Mouse (Mus musculus) hindbrain, embryonic 12.5 days (tissue): Measurements from ENCODE around the gene Cox19. TPM values are rescaled to one million over a fixed set of nuclear protein-coding genes. Genes with fewer than 3 reads are reported as not detected.

Experiments
- ATAC-seq: fragments of 200-750 bp; cut with Nextera tagmentation; 2 replicates; pipeline ENCODE4 v1.8.0; 2017; ENCODE audit warnings: moderate TSS enrichment; ENCODE audit not compliant: low FRiP score
- H3K27ac ChIP-seq: fragments of 300-500 bp; sonication (generic); 2 replicates; pipeline ENCODE4 v1.5.1; 2016; ENCODE audit warnings: mild to moderate bottlenecking
- H3K27me3 ChIP-seq: fragments of 300-500 bp; sonication (generic); 2 replicates; pipeline ENCODE4 v1.6.1; 2016; ENCODE audit warnings: mild to moderate bottlenecking
- H3K36me3 ChIP-seq: fragments of 300-500 bp; sonication (generic); 2 replicates; pipeline ENCODE4 v1.6.1; 2016; ENCODE audit warnings: mild to moderate bottlenecking
- H3K4me1 ChIP-seq: fragments of 300-500 bp; sonication (generic); 2 replicates; pipeline ENCODE4 v1.6.1; 2016
- H3K4me2 ChIP-seq: fragments of 300-500 bp; sonication (generic); replicated peaks from 2 replicates; pipeline ENCODE4 v1.6.1; 2016; ENCODE audit warnings: mild to moderate bottlenecking
- H3K4me3 ChIP-seq: fragments of 300-500 bp; sonication (generic); 2 replicates; pipeline ENCODE4 v1.5.1; 2016; ENCODE audit warnings: mild to moderate bottlenecking
- H3K9ac ChIP-seq: fragments of 300-500 bp; sonication (generic); 2 replicates; pipeline ENCODE4 v1.6.1; 2016; ENCODE audit warnings: mild to moderate bottlenecking, moderate library complexity
- H3K9me3 ChIP-seq: fragments of 300-500 bp; sonication (generic); replicated peaks from 2 replicates; pipeline ENCODE4 v1.6.1; 2016; ENCODE audit warnings: mild to moderate bottlenecking
- WGBS: fragments of 180-500 bp; shearing (Covaris S2); methylation state at CpG from one replicate; pipeline ENCODE4 v1.1.7; 2016; 5-methylcytosine and 5-hydroxymethylcytosine counted together
- polyA plus RNA-seq: library from polyadenylated mRNA; unstranded; fragments of >200 nt; fragmentation: Nextera tagmentation; extraction: Ambion mirVana; gene quantifications from 2 replicates; pipeline ENCODE4 v1.2.1, GENCODE M21; 2016

Gene Cox19
- polyA plus RNA-seq, 1 experiment from 2014 or later: 107 TPM

DNA sequence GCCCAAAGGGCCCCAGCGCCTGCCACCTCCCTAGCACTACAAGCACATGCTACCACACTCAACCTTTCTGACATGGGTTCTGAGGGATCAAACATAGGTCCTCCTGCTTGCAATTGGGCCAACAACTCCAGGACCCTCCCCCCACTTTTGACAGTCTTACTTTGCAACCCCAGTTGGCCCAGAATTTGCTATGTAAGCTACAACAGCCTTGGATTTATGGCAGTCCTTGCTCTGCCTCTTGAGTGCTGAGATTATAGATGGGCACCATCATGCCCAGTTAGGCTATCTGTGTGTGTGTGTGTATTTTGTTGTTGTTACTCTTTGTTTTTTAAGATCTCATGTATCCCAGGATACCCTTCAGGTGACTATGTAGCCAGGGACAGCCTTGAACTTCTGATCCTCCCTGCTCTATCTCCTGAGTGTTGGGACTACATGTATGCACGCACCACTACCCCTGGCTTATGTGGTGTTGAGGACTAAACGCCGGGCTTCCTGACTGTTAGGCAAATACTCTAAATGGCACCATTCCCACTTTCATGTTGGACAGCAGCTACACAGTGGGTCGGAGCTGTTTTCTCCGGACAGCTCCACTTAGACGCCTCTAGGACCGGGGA, 28.7 kb upstream of the Cox19 start:
- Histone ChIP-seq H3K27me3 (0 out of 2 replicates have a peak, but pooled peaks cover 9% of the 10 kb centered on the region), H3K36me3 (no peaks in the 10 kb centered on the region), H3K27ac (peak overlapping the region; percentile 67), H3K9ac (peak overlapping the region; percentile 79; the same call in 1 of the 2 replicates), H3K4me2 (peak overlapping the region; percentile 89), H3K4me3 (peak overlapping the region; percentile 61), H3K9me3 (no peaks in the 10 kb centered on the region), H3K4me1 (peaks cover 46% of the 10 kb centered on the region)
- 28% methylated on average over 8 of the region's 8 CpGs for WGBS
- peak; percentile 18 for ATAC-seq

DNA sequence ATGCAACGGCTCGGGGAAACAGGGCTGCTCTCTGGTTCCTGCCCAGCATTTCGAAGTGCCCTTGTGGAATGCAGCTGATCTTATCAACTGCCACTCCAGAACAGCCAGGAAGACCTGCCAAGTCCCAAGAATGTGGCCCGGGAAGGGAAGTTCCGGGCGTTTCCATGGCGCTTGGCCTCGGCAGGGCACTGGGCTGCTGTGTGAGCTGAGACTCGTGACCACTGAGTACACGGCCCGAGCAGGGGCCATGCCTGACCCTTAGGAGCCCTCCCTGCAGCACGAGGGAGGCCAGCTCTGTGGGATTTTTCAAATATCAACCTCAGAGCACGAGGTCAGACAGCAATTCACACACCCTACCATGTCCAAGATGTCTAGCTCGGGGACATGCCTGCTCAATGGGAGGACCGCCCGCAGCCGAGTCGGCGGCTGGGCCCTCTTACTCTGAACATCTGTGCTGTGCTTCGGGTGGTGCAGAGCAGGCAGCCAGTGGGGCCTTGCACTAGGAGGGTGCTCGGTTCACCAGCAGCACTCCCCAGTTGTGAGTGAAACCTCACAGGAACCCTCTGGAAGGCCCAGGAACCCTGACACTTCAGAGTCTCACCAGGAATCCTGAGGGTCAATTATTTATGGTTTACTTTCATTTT, 27.9 kb upstream of the Cox19 start:
- WGBS: 34% methylated on average over 21 of the region's 21 CpGs
- H3K4me2 ChIP-seq: no peak overlapping the region
- no peak for ATAC-seq
- H3K4me3 ChIP-seq: no peak overlapping the region
- 0 out of 2 replicates have a peak, but pooled peaks cover 9% of the 10 kb centered on the region for H3K27me3 ChIP-seq
- no peaks in the 10 kb centered on the region for H3K36me3 ChIP-seq
- H3K9me3 ChIP-seq: no peaks in the 10 kb centered on the region
- no peak overlapping the region for H3K9ac ChIP-seq
- H3K4me1 ChIP-seq: peaks cover 41% of the 10 kb centered on the region
- H3K27ac ChIP-seq: peak overlapping the region; percentile 24

DNA sequence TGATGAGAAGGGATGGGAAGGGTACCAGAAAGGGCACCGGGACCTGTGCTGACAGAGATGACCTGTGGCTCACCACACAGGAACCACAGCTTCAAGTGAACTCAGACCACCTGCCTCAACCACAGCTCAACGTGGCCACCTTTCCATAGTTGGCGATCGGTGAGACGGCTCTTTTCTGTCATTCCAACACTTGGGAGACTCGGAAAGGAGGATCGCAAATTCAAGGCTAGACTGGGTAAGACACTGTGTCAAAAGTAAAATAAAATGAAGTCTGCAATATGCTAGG, 27.0 kb upstream of the Cox19 start:
- Histone ChIP-seq H3K9ac (no peak overlapping the region), H3K27me3 (0 out of 2 replicates have a peak, but pooled peaks cover 9% of the 10 kb centered on the region), H3K27ac (no peak overlapping the region; the same call in 1 of the 2 replicates), H3K9me3 (no peaks in the 10 kb centered on the region), H3K4me3 (no peak overlapping the region), H3K4me1 (peaks cover 39% of the 10 kb centered on the region), H3K36me3 (no peaks in the 10 kb centered on the region), H3K4me2 (no peak overlapping the region)
- no peak for ATAC-seq
- 87% methylated on average over 7 of the region's 7 CpGs for WGBS

DNA sequence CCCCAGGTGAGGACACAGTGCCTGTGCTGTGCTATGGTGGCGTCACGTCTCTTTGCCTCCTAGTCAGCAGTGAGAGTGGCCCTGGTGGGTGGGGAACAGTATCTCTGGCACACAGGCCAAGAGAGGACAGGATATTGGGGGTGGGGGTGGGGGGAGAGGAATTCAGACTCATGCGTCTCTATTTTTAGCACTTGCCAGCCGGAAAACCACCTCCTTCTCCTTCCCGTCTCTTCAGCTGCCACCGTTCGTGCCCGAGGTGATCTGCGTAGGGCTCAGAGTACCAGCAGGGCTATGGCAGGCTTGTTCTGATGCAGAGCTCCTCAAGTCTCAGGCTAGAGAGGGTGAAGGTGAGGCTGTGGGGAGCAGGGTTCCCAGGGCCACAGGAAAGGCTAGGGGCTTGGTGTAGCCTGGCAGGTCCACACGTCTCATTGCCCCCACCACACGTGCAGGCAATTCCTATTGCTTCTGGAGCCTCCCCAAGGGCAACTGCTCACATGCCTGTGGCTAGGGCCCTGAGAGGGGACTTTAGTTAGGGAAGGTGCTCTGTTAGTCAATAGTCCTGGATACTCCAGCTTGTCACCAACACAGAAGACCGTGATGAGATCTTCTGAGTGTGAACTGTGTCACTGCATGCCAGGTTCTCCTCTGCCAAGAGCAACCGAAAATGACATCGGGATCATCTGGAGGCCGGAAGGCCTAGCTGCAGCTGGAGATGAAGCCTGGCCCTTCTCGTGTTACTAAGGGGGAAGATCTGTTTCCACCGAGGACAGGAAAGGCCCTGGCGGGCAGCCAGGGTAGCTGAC, 26.5 kb upstream of the Cox19 start, which contains the start of gene Gpr146:
Gene Gpr146, plus strand, starts transcription at position 230 of the 803 bp plus-strand sequence.
- Histone ChIP-seq H3K9ac (no peak within 1 kb of the TSS), H3K4me2 (no peak within 1 kb of the TSS), H3K27me3 (peaks cover 9% of the 10 kb centered on the region; the same call in 1 of the 2 replicates), H3K27ac (peak within 1 kb of the TSS; percentile 24; the same call in 1 of the 2 replicates), H3K4me3 (no peak within 1 kb of the TSS), H3K36me3 (no peaks in the 10 kb centered on the region), H3K4me1 (peaks cover 35% of the 10 kb centered on the region), H3K9me3 (no peaks in the 10 kb centered on the region)
- 78% methylated on average over 18 of the region's 18 CpGs for WGBS
- no peak for ATAC-seq

DNA sequence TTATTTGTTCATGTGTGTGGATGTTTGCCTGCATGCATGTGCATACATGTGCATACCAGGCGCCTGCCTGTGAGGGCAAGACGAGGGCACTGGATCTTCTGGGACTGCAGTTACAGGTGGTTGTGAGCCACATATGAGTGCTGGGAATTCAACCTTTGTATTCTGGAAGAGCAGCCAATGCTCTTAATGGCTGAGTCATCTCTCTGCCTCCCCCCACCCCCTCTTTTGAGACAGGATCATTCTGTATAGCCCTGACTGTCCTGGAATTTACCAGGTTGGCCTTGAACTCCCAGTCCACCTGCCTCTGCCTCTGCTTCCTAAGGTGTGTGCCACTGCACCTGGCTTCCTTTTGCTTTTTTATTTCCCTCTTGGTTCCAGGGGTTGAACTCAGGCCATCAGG, 23.6 kb upstream of the Cox19 start:
- Histone ChIP-seq H3K4me2 (no peak overlapping the region), H3K27ac (no peak overlapping the region), H3K36me3 (no peaks in the 10 kb centered on the region), H3K9me3 (no peaks in the 10 kb centered on the region), H3K9ac (no peak overlapping the region), H3K4me1 (peaks cover 39% of the 10 kb centered on the region), H3K4me3 (no peak overlapping the region), H3K27me3 (peaks cover 4% of the 10 kb centered on the region; the same call in 1 of the 2 replicates)
- WGBS: 84% methylated on average over 2 of the region's 2 CpGs
- ATAC-seq: no peak

DNA sequence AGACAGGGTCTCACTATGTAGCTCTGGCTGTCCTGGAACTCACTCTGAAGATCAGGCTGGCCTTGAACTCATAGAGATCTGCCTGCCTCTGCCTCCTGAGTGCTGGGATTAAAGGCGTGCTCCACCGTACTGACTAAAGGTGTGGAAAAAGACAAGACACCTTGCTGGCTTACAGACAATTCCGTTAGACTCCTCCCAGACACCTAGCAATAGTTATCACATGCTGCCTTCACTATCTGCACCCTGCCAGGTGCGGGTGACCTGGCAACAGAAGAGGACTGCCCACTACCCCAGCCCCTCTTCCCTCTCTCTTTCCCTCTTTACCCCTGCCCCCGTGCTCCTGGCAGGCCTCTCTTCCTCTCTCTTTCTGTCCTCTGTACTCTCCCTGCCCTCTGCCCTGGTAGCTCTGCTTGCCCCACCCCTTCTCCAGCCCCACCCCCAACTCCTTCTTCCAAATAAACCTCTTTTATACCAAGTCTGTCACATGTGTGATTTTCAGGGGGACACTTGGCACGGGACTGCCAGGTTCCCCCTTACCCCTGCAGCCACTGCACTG, 22.7 kb upstream of the Cox19 start:
- H3K4me1 ChIP-seq: peaks cover 31% of the 10 kb centered on the region
- no peak overlapping the region for H3K27ac ChIP-seq
- no peaks in the 10 kb centered on the region for H3K36me3 ChIP-seq
- no peak overlapping the region for H3K9ac ChIP-seq
- no peak overlapping the region for H3K4me3 ChIP-seq
- WGBS: 81% methylated on average over 6 of the region's 6 CpGs
- H3K9me3 ChIP-seq: no peaks in the 10 kb centered on the region
- no peak overlapping the region for H3K4me2 ChIP-seq
- H3K27me3 ChIP-seq: no peaks in the 10 kb centered on the region; the same call in 1 of the 2 replicates
- no peak for ATAC-seq

DNA sequence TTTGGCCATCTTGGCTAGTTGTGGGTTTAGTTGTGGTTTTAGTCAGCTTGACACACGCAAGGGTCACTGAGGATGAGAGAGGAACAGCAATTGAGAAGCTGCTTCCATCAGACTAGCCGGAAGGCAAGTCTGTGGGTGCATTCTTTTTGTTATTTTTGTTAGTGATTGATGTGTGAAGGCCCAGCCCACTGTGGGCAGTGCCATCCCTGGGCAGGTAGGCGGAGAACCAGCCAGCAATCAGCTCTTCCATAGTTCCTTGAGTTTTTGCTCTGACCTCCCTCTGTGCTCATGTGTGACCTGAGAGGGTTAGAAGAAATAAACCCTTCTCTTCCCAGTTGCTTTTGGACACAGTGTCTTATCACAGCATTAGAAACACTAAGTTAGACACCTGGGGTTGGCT, 21.9 kb upstream of the Cox19 start:
- H3K9me3 ChIP-seq: no peaks in the 10 kb centered on the region
- H3K9ac ChIP-seq: no peak overlapping the region
- WGBS: 82% methylated on average over 3 of the region's 3 CpGs
- H3K27ac ChIP-seq: no peak overlapping the region
- H3K4me1 ChIP-seq: peaks cover 33% of the 10 kb centered on the region
- no peak overlapping the region for H3K4me2 ChIP-seq
- H3K4me3 ChIP-seq: no peak overlapping the region
- H3K27me3 ChIP-seq: no peaks in the 10 kb centered on the region; the same call in 1 of the 2 replicates
- no peak for ATAC-seq
- no peaks in the 10 kb centered on the region for H3K36me3 ChIP-seq

DNA sequence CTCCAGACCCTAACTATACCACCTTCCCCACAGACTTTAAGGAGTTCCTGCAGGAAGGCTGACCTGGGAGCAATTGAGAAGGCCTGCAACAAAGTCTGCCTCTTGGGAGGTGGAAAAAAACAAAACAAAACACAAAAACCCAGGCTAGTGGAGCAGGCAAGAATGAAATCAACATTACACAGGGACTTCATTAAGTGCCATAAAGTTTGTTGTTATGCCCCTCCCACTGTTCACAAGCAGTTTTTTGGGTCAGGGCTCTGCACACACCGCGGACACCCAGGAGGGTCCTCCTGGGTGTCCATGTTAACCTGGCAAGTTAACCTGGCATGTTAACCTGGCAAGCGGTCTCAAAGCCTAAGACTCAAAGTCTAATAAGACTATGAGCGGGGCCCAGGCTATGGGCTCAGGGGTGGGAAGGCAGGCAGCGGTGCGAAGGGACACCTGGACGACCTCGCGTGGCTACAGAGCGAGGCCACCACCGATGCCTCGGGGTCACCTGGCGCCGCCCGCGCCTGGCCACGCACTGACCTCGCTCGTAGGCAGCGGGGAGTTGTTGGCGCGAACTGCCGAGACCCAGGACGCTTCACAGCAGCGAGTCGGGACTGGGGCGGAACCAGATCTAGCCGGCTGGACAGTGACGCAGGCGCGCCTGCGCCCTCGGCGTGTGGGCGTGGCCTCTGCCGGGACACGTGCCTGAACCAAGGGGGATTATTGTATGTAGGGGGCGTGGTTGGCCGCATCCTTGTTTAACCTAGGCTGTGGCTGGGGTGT, 20.6 kb upstream of the Cox19 start:
- Histone ChIP-seq H3K9ac (peak overlapping the region; percentile 91), H3K27ac (peak overlapping the region; percentile 76), H3K9me3 (no peaks in the 10 kb centered on the region), H3K4me3 (peak overlapping the region; percentile 65), H3K36me3 (no peaks in the 10 kb centered on the region), H3K4me2 (peak overlapping the region; percentile 81), H3K27me3 (no peaks in the 10 kb centered on the region; the same call in 1 of the 2 replicates), H3K4me1 (peaks cover 26% of the 10 kb centered on the region)
- ATAC-seq: peak; percentile 93
- WGBS: 1% methylated on average over 39 of the region's 39 CpGs

DNA sequence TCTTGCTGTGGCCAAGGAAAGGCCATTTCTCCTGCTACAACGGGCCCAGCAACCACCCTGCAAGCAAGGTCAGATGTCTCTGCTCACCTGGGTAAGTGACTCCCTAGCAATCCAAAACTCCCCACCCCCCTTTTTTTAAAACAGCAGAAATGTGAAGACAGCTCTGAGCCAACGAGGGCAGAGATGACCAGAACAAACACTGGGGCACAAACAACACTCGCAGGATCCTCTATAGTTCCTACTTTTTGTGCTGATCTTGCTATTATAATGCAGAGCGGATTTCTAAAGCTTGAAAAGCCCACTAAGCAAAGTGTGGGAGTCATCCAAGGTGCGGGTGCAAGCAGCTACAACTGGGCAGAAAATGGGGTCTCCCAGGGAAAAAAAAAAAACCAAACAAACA, 19.9 kb upstream of the Cox19 start:
- WGBS: 61% methylated on average over 5 of the region's 5 CpGs
- Histone ChIP-seq H3K27ac (no peak overlapping the region), H3K4me2 (peak overlapping the region; percentile 81; the same call in 1 of the 2 replicates), H3K36me3 (no peaks in the 10 kb centered on the region), H3K9ac (0 out of 2 replicates have a peak overlapping the region, but pooled peaks have one; percentile 29), H3K4me3 (peak overlapping the region; percentile 65; the same call in 1 of the 2 replicates), H3K27me3 (no peaks in the 10 kb centered on the region; the same call in 1 of the 2 replicates), H3K9me3 (no peaks in the 10 kb centered on the region), H3K4me1 (peaks cover 26% of the 10 kb centered on the region)
- ATAC-seq: no peak

DNA sequence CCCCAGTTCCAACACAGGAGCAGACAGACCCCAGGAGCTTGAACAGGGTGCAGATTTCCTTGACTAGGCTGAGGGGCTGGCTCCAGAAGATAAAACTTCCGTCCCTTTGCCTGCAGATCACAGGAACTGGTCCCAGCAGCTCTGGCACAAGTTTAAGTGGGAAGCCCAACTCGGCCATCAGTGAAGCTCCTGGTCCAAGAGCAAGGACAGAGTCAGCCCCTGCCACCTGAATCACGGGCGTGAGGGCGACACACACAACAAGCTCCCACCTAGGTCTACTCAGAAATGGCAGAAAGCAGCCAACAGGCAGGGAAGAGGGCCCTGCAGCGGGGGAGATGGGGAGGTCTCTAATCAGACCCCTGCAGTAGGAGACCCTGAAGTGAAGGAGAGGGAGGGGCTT, 19.1 kb upstream of the Cox19 start:
- H3K4me2 ChIP-seq: no peak overlapping the region
- peaks cover 28% of the 10 kb centered on the region for H3K4me1 ChIP-seq
- no peak for ATAC-seq
- no peak overlapping the region for H3K4me3 ChIP-seq
- no peaks in the 10 kb centered on the region for H3K9me3 ChIP-seq
- WGBS: 90% methylated on average over 6 of the region's 6 CpGs
- H3K36me3 ChIP-seq: no peaks in the 10 kb centered on the region
- H3K27me3 ChIP-seq: no peaks in the 10 kb centered on the region; the same call in 1 of the 2 replicates
- H3K9ac ChIP-seq: no peak overlapping the region
- no peak overlapping the region for H3K27ac ChIP-seq

DNA sequence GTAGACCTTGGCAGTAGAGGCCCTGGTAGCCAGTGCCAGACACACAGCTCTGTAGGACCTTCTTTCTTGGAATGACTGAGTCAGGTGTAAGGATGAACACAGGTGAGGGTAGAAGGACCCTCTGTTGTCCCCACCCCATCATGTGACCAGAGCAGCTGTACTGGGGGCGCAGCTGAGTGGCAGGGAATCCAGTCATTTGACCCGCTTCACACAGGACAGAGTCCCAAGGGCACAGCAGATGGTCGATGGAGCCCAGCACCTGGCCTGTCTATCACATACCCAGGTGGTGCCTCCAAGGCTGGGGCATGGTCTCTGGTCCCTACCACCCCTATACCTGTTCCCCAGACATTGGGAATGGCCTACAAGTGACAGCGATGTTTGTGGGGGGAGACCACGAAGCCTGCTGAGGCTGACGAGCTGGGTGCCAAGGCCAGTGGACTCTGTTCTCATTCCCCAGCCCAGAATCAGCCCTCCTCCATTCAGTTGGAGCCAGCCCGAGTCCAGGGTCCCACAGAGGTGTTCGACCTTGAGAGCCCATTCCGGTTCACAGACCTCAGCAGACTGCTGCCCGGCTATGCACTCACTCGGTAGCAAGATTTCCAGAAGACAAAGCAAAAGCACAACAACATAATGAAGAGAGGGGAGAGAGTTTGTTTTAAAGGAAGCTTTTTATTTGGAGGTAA, 17.6 kb upstream of the Cox19 start:
- Histone ChIP-seq H3K4me2 (no peak overlapping the region), H3K27me3 (no peaks in the 10 kb centered on the region; the same call in 1 of the 2 replicates), H3K27ac (no peak overlapping the region), H3K36me3 (no peaks in the 10 kb centered on the region), H3K9ac (no peak overlapping the region), H3K9me3 (no peaks in the 10 kb centered on the region), H3K4me1 (peaks cover 40% of the 10 kb centered on the region), H3K4me3 (no peak overlapping the region)
- WGBS: 83% methylated on average over 11 of the region's 11 CpGs
- ATAC-seq: no peak
